Mouse (Mus musculus) layer of hippocampus, adult 2 months (tissue): ENCODE measurements around the gene Trabd2b. TPM values are rescaled to one million over a fixed set of nuclear protein-coding genes. Genes with fewer than 3 reads are reported as not detected.

Experiments used
- DNase-seq, 2 experiments: peaks; one replicate each; pipeline ENCODE4 v3.0.0; 2022; ENCODE audit warnings: low spot score in 2 of 2
- H3K27ac ChIP-seq: fragments of 200-600 bp; 2 replicates; pipeline ENCODE4 v1.8.1; 2022
- H3K4me3 ChIP-seq: fragments of 200-600 bp; 2 replicates; pipeline ENCODE4 v1.8.1; 2022; ENCODE audit warnings: mild to moderate bottlenecking
- CTCF ChIP-seq: fragments of 200-600 bp; conservative IDR thresholded peaks from 2 replicates; pipeline ENCODE4 v1.8.1; 2022; ENCODE audit warnings: antibody characterized with exemption, mild to moderate bottlenecking, moderate library complexity
- total RNA-seq, 2 experiments: library from RNA; stranded (reverse); gene quantifications; 2 replicates each; pipeline ENCODE4 v1.2.3; 2021

The Trabd2b gene
- total RNA-seq, 2 experiments from 2014 or later = 1.5 to 1.6 TPM

DNA sequence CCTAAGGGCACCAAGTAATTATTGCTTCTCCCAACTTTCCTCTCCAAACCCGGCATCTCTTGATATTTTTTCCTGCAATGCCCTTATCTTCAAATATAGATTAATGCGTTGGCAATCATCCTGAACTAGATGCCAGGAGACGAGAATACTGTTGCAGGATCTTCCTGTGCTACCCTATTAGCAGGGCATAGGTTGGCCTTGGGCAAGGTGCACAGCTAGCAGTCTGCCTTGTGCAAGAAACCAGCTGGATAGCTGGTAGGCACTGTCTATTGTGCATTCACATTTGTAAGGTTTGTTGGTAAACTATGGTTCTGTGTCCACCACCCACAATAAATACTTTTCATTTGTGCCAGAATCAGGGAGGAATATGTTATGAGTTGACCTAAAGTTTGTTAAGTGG is 992 bp downstream of the Trabd2b start:
- no peak for DNase-seq
- H3K27ac ChIP-seq = no peak overlapping the region
- no peak overlapping the region for H3K4me3 ChIP-seq
- TF ChIP-seq CTCF = no peak

DNA sequence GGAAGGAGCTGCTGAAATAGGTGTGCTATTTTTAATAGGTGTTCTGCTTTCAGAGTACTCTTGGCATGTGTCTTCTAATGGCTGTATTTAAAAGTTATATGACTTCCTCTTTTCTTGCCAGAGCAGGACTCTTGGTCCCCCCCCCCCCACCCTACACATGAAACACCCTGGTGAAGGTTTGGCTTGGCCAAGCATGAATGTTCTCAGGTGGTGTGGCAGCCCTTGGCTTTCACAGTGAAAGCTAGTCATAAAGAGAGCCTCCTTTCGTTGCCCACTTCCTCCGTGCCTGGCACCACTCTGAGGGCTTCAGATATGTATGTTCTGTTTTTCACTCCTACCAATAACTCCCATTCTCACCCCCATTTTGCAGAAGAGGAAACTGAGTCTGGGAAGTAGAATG is 1.8 kb downstream of the Trabd2b start:
- Histone ChIP-seq H3K27ac (no peak overlapping the region), H3K4me3 (no peak overlapping the region)
- TF ChIP-seq CTCF = no peak
- no peak for DNase-seq

DNA sequence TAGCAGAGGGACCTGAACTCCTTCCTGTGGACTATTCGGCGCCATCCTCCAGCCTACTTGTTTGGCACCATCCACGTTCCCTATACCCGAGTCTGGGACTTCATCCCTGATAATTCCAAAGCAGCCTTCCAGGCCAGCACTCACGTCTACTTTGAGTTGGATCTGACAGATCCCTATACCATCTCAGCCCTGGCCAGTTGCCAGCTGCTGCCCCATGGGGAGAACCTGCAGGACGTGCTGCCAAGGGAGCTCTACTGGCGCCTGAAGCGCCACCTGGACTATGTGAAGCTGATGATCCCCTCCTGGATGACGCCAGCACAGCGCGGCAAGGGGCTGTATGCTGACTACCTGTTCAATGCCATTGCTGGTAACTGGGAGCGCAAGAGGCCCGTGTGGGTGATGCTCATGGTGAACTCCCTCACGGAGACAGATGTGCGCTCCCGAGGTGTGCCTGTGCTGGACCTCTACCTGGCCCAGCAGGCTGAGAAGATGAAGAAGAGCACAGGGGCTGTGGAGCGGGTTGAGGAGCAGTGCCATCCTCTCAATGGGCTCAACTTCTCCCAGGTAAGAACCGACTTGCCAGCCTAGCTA is 2.5 kb downstream of the Trabd2b start:
- DNase-seq = no peak
- no peak for TF ChIP-seq CTCF
- no peak overlapping the region for H3K4me3 ChIP-seq
- no peak overlapping the region for H3K27ac ChIP-seq

DNA sequence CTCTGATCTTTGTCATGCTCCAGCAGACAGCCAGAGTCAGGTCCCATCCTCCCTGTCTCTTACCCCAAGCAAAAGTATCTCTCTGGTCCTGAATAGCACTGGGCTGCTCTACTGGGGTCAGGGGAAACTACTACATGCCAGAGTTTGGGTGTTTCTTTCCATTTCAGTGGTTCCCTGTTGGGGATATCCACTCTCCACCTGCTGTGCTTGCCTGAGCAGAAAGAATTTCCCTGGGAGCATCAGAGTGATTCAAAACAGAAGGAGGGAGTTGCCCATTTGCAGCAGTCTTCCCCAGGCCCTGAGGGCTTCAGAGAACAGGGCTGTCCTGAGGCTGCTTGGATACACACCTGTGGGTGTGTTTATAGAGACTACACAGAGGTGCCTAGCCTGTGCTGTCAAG is 3.0 kb downstream of the Trabd2b start:
- TF ChIP-seq CTCF = no peak
- no peak overlapping the region for H3K4me3 ChIP-seq
- DNase-seq = no peak
- no peak overlapping the region for H3K27ac ChIP-seq

DNA sequence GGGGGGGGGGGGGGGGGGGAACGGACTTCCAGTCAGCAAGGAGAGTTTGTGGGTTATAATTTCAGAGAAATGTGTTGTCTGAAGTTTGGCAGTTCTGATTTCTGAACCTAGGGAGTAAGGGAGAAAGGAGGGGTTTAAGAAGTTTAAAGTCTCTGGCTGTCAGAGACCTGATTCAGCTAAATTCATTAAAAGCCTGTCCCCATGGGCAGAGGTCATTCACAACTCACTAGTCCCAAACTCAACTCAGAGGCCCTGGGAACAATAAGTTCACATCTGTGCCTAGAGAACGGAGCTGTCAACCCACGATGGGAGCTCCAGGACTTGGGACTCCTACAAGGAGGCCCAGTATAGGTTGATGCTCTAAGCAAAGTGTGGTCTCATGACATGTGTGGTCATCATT is 3.5 kb downstream of the Trabd2b start:
- no peak overlapping the region for H3K4me3 ChIP-seq
- DNase-seq = no peak
- H3K27ac ChIP-seq = no peak overlapping the region
- TF ChIP-seq CTCF = no peak

DNA sequence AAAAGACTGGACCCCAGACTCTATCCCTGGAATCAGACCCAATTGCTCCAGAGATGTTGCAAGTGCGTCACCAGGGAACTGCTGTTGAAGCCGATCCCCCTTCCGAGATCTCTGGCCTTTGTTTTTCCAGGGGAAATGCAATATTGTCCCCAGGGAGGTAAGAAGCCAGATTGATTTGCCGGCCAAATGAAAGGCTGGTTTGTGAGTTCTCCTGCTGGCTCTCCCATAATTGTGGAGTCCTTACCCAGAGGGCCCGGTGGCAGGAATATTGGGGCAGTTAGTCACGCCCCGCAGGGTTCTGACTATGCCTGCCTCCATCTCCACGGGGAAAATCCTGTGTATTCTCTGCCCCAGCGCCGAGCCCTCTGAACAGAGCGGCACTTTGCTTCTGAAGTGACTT is 3.9 kb downstream of the Trabd2b start:
- H3K27ac ChIP-seq = peak overlapping the region; percentile 7; the same call in 1 of the 2 replicates
- no peak for DNase-seq
- TF ChIP-seq CTCF = no peak
- no peak overlapping the region for H3K4me3 ChIP-seq

DNA sequence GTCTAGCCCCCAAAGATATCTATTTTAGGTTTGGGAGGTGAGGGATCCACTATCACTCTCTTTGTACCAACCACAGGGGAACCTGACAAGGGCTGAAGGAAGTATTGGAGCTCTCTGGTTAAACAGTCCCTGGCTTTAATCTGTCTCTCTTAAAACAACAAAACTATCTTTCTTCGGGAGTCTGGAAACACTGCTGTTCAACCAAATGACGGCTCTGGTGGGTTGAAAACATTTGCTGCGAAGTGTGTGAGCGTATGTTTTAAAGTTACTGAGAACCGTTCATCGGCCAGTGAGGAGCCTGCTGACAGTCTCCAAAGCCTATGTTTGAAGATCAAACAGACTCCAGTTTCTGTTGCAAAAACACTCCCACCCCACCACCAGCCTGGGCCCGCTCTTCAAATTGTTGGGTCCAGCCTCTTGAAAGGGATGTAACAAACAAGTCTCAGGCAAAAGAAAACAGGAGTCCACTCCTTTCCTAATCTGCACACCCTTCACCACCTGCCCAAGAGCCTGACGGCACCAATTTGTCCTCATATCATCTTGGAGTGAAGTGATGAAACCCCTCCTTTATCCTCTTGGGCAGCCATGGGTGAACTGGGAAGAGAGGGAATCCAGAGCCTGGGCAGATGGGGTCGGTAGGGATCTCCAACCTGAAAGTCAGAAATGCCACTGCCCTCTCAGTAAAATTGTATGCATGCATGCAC is 4.6 kb downstream of the Trabd2b start:
- no peak for TF ChIP-seq CTCF
- H3K27ac ChIP-seq = peak overlapping the region; percentile 7; the same call in 1 of the 2 replicates
- DNase-seq = peak in 1 of 2 experiments; percentile 37
- no peak overlapping the region for H3K4me3 ChIP-seq

DNA sequence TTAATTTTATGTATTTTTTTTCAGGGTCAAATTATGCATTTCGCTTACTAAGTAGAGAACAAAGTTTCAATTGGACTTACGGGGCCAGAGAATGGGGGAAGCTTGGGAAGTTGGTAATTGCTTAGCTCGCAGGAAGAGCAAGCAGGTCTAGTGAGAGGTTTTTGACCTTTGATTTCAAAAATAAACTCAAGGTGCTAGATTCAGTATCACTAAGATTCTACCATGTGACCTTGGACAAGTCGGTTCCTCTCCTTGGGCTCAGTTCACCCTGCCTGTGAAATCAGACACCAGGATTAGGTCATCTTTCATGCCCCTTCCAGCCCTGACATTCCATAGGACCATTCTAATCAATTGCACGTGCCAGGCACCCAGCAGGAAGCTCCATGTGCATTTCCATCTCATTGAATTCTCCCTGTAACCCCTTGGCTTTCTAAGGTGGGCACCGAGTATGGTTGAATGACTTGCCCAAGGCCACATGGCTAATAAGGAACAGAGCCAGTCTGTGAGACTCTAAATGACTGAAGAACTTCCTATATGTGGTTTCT is 5.4 kb downstream of the Trabd2b start:
- Histone ChIP-seq H3K4me3 (no peak overlapping the region), H3K27ac (no peak overlapping the region)
- TF ChIP-seq CTCF = no peak
- DNase-seq = no peak

DNA sequence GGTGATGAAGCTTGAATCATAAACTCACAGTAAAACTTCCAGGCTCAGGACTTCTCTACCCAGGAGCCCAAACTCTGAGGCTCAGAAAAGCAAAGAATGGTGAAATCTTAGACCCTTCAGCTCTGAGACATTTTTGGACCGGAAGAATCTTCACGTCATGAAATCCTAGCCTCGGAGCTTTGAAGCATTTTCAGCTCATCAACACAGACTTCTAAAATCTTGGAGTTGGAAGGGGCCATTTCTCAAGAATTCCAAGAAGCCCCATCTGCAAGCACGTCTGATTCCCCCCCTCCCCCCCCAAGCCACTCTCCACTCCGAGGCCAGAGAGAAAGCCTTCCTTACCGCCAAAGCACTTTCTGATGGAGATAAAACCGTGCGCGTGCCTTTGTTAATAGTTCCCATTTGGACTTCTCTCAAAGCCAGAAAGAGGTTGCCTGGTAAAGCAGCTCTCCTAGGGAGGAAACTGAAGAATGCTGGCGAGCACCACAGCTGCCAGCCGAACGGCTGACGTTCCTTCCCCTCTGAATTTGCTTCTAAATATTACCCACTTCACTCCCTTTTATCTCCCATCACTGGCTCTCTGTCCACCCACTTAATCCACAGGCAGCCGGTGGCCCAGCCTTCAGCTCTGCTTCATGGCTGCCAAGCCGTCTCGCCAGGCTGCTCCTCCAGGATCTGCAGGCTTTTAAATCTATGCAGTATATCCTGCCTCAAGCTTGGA is 9.6 kb downstream of the Trabd2b start:
- peak overlapping the region; percentile 23; the same call in 1 of the 2 replicates for H3K27ac ChIP-seq
- DNase-seq = peak in 1 of 2 experiments; percentile 49
- TF ChIP-seq CTCF = no peak
- H3K4me3 ChIP-seq = no peak overlapping the region; the same call in 1 of the 2 replicates

DNA sequence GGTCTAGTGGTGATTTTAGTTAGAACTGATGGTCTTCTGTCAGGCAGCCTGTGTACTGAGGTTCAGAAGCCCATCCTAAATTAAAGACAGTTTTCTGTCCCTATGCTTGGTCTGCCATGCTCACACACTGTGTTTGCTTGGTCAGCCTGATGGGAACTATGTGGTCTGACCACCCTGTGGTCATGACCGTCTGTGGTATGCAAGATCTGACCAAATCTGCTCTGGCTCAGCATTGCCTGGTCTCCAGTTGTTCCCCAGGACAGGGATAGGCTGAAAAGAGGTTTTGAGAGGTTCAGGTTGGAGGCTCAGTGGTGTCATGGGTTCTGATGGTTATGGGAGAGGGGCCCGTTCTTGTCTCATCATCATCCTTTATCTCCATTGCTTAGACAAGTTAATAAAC is 13.6 kb downstream of the Trabd2b start:
- no peak for DNase-seq
- Histone ChIP-seq H3K27ac (no peak overlapping the region), H3K4me3 (no peak overlapping the region)
- TF ChIP-seq CTCF = no peak

DNA sequence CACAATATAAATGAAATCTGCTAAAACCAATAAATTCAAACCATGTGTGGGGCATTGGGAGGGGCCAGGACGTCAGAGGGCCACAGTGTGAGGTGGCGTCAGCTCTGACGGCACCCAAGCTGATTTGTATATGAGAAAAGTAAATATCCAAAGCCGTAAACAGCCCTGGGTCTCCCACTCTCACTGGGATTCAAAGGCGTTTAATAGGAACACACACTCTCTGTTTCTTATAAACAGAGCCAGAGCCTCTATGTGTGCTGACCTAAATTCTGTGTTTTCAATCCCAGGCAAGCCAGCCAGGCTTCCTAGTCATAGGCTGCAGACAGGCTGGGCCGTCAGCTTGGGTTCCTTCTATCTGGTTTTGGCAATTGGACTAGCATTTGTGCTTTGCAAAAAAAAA is 16.6 kb downstream of the Trabd2b start:
- Histone ChIP-seq H3K27ac (peak overlapping the region; percentile 51; the same call in 1 of the 2 replicates), H3K4me3 (no peak overlapping the region)
- no peak for TF ChIP-seq CTCF
- no peak for DNase-seq

DNA sequence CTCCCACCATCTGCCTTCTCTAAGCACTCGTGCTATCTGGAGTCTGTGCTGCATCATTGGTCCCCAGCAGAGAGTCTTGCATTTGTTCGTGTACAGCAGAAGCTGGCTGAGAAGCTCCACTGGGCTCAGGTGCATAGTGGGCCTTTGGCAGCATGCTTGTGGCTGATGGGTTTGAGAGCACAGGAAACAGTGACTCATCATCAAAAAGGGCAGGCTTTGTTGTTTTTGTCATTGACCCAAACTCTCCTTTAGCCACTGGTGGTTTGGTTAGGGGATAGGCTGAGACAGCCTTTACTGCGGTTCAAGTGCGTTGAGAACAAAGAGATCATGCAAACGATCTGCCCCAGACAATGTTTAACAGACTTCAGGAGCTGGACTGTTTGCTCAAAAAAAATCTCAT is 19.3 kb downstream of the Trabd2b start:
- DNase-seq = no peak
- no peak overlapping the region for H3K4me3 ChIP-seq

DNA sequence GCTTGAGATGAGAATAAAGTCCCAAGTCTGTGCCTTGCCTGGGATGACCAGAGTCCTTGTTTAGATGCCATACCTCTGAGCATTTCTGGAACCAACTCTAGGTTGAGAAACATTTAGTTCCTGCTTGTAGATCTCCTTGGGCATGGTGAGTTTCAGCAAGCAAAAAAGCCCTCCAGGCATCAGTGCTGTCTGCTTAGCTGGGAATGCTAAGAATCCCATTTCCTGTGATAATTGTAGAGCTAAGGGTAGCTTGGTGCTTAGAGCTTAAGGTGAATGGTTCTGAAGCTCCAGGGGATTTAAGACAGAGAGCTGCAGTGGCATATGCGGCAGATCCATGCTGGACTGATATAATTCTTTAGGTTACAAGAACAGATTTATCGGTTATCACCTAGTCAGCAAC is 26.2 kb downstream of the Trabd2b start:
- Histone ChIP-seq H3K4me3 (no peak overlapping the region), H3K27ac (no peak overlapping the region)
- TF ChIP-seq CTCF = no peak
- DNase-seq = no peak

More for the DNA sequence above, 19.3 kb downstream of the Trabd2b start:
- H3K27ac ChIP-seq = peak overlapping the region; percentile 87
- TF ChIP-seq CTCF = no peak
